Mouse (Mus musculus) ES-E14 (cell line): Measurements from ENCODE around the gene Fndc3b. TPM values are rescaled to one million over a fixed set of nuclear protein-coding genes. Genes with fewer than 3 reads are reported as not detected.

Source experiments
- DNase-seq: peaks from one replicate; pipeline ENCODE4 v3.0.0-alpha.2; 2013; ENCODE audit warnings: low read depth, low spot score
- H3K27ac ChIP-seq: 2 replicates; pipeline ENCODE4 v1.5.1; 2012; ENCODE audit warnings: low read depth, mild to moderate bottlenecking, low read length, moderate library complexity, mixed read lengths; ENCODE audit not compliant: poor library complexity, insufficient read depth, severe bottlenecking
- H3K36me3 ChIP-seq: 2 replicates; pipeline ENCODE4 v1.6.1; 2012; ENCODE audit warnings: mild to moderate bottlenecking, low read length, moderate library complexity, mixed read lengths; ENCODE audit not compliant: control insufficient read depth, poor library complexity, insufficient read depth, severe bottlenecking
- H3K4me1 ChIP-seq, 2 experiments: fragments of 150-350 bp in 1 of 2; sonication (generic) in 1 of 2; 2 replicates each; pipeline ENCODE4 v1.6.1; 2012; ENCODE audit warnings: low read length in 2 of 2, mild to moderate bottlenecking in 1 of 2, mixed read lengths in 1 of 2; ENCODE audit not compliant: control insufficient read depth in 2 of 2, insufficient read depth in 2 of 2, poor library complexity in 1 of 2
- H3K4me3 ChIP-seq, 2 experiments: fragments of 150-350 bp in 1 of 2; sonication (generic) in 1 of 2; 2 replicates each; pipeline ENCODE4 v1.5.1; 2012; ENCODE audit warnings: low read length in 2 of 2, low read depth in 1 of 2, mild to moderate bottlenecking in 1 of 2, mixed read lengths in 1 of 2; ENCODE audit not compliant: insufficient read depth in 1 of 2, poor library complexity in 1 of 2, severe bottlenecking in 1 of 2
- H3K9ac ChIP-seq: 2 replicates; pipeline ENCODE4 v1.6.1; 2012; ENCODE audit warnings: low read depth, mild to moderate bottlenecking, low read length, mixed read lengths; ENCODE audit not compliant: poor library complexity, insufficient read depth, severe bottlenecking
- H3K9me3 ChIP-seq: fragments of 150-350 bp; sonication (generic); 2 replicates; pipeline ENCODE4 v1.6.1; 2012; ENCODE audit warnings: low read depth, mild to moderate bottlenecking, low read length; ENCODE audit not compliant: control insufficient read depth, insufficient read depth
- CHD2 ChIP-seq: IDR thresholded peaks from 2 replicates; pipeline ENCODE4 v1.6.1; 2014; ENCODE audit warnings: mild to moderate bottlenecking, low read depth, low read length, inconsistent platforms
- HCFC1 ChIP-seq: IDR thresholded peaks from 2 replicates; pipeline ENCODE4 v1.6.1; 2012; ENCODE audit warnings: low read length, inconsistent platforms, borderline replicate concordance; ENCODE audit not compliant: insufficient read depth
- MAFK ChIP-seq: IDR thresholded peaks from 2 replicates; pipeline ENCODE4 v1.6.1; 2014; ENCODE audit warnings: mild to moderate bottlenecking, low read depth, low read length, inconsistent platforms; ENCODE audit not compliant: insufficient read depth
- ZC3H11A ChIP-seq: IDR thresholded peaks from 2 replicates; pipeline ENCODE4 v1.6.1; 2012; ENCODE audit warnings: low read depth, mild to moderate bottlenecking, inconsistent platforms, low read length, borderline replicate concordance
- ZNF384 ChIP-seq: IDR thresholded peaks from 2 replicates; pipeline ENCODE4 v1.6.1; 2012; ENCODE audit warnings: low read depth, low read length, inconsistent platforms
- in situ Hi-C, 2 experiments: fragments of 600-800 bp; cut with MboI; formaldehyde crosslinking; loops; one replicate each; pipeline ENCODE4 v1.15.1; 2025; ENCODE audit warnings: low sequenced_read_pairs in 2 of 2, inconsistent platforms in 1 of 2; ENCODE audit not compliant: unreplicated experiment in 2 of 2
- total RNA-seq: library from RNA; depleted of rRNA; stranded (reverse); fragments of 300-350 nt; gene quantifications from 2 replicates; pipeline ENCODE4 v1.2.3, GENCODE M21; 2012

The Fndc3b gene
- total RNA-seq, 1 experiment, result 16.6 TPM

- H3K4me1 ChIP-seq, result peaks cover 0 to 5% of the 10 kb centered on the region in 2 experiments; a peak in 1 of 4 replicates
- no peak overlapping the region for H3K27ac ChIP-seq
- in situ Hi-C loops, result no loop called here
- H3K9ac ChIP-seq, result no peak overlapping the region
- H3K36me3 ChIP-seq, result peaks cover 5% of the 10 kb centered on the region; the same call in 1 of the 2 replicates
- no peak for DNase-seq
- TF ChIP-seq MAFK, result no peak
- no peak for TF ChIP-seq HCFC1
- TF ChIP-seq ZNF384, result no peak
- no peak for TF ChIP-seq ZC3H11A
- no peak overlapping the region for H3K4me3 ChIP-seq
- H3K9me3 ChIP-seq, result no peaks in the 10 kb centered on the region
These were observed 75.3 kb downstream of the Fndc3b start for GRCm38 (mm10) chr3:27635776-27636175.

- no peaks in the 10 kb centered on the region for H3K36me3 ChIP-seq
- no peak overlapping the region for H3K4me3 ChIP-seq
- TF ChIP-seq ZNF384 (no peak), ZC3H11A (no peak), CHD2 (no peak), MAFK (no peak), HCFC1 (no peak)
- no peak overlapping the region for H3K27ac ChIP-seq
- in situ Hi-C loops, result no loop called here
- H3K4me1 ChIP-seq, result 0 out of 4 replicates have a peak, but pooled peaks cover 0 to 1% of the 10 kb centered on the region in 2 experiments
- H3K9me3 ChIP-seq, result no peaks in the 10 kb centered on the region
- DNase-seq, result no peak
- no peak overlapping the region for H3K9ac ChIP-seq
These were observed 78.2 kb downstream of the Fndc3b start for GRCm38 (mm10) chr3:27632880-27633279.

- no peak for DNase-seq
These were observed 80.0 kb downstream of the Fndc3b start for GRCm38 (mm10) chr3:27631112-27631511.

GRCm38 (mm10) chr3:27629716-27630115, 81.4 kb downstream of the Fndc3b start:
- no peaks in the 10 kb centered on the region for H3K9me3 ChIP-seq
- no peak for TF ChIP-seq ZNF384
- TF ChIP-seq CHD2, result no peak
- no peak for TF ChIP-seq ZC3H11A
- TF ChIP-seq MAFK, result no peak
- TF ChIP-seq HCFC1, result no peak
- DNase-seq, result no peak
- H3K9ac ChIP-seq, result no peak overlapping the region
- 0 out of 4 replicates have a peak, but pooled peaks cover 0 to 1% of the 10 kb centered on the region in 2 experiments for H3K4me1 ChIP-seq
- in situ Hi-C loops, result no loop called here
- no peaks in the 10 kb centered on the region for H3K36me3 ChIP-seq
- no peak overlapping the region for H3K27ac ChIP-seq
- no peak overlapping the region for H3K4me3 ChIP-seq

More at GRCm38 (mm10) chr3:27631112-27631511, 80.0 kb downstream of the Fndc3b start:
- Histone ChIP-seq H3K36me3 (no peaks in the 10 kb centered on the region), H3K9me3 (no peaks in the 10 kb centered on the region), H3K4me3 (no peak overlapping the region), H3K27ac (no peak overlapping the region), H3K9ac (no peak overlapping the region), H3K4me1 (0 out of 4 replicates have a peak, but pooled peaks cover 0 to 1% of the 10 kb centered on the region in 2 experiments)
- TF ChIP-seq MAFK, result no peak
- TF ChIP-seq ZNF384, result no peak
- no peak for TF ChIP-seq ZC3H11A
- no peak for TF ChIP-seq HCFC1
- no peak for TF ChIP-seq CHD2
- in situ Hi-C loops, result no loop called here

GRCm38 (mm10) chr3:27626301-27626700, 84.8 kb downstream of the Fndc3b start:
- TF ChIP-seq HCFC1 (no peak), CHD2 (no peak), ZC3H11A (no peak), MAFK (no peak), ZNF384 (no peak)
- in situ Hi-C loops, result no loop called here

More at GRCm38 (mm10) chr3:27626301-27626700, 84.8 kb downstream of the Fndc3b start:
- Histone ChIP-seq H3K9me3 (no peaks in the 10 kb centered on the region), H3K36me3 (no peaks in the 10 kb centered on the region; the same call in 1 of the 2 replicates), H3K27ac (no peak overlapping the region), H3K4me1 (0 out of 4 replicates have a peak, but pooled peaks cover 0 to 1% of the 10 kb centered on the region in 2 experiments), H3K9ac (no peak overlapping the region), H3K4me3 (no peak overlapping the region)
- no peak for DNase-seq
